Mouse (Mus musculus) embryo, embryonic 11.5 days (tissue): Measurements from ENCODE around the gene Rbpjl.

Experiments used
- DNase-seq: peaks from one replicate; pipeline ENCODE4 v3.0.0-alpha.2; 2012; ENCODE audit warnings: low read depth, low spot score

Rbpjl gene

GRCm38 (mm10) chr2:164429881-164430615, 27.1 kb downstream of the Rbpjl start:
- DNase-seq: no peak

- no peak for DNase-seq
Observed at GRCm38 (mm10) chr2:164430697-164431096, 27.8 kb downstream of the Rbpjl start.

GRCm38 (mm10) chr2:164431676-164432465, 28.9 kb downstream of the Rbpjl start:
- no peak for DNase-seq

GRCm38 (mm10) chr2:164432541-164433191, 29.7 kb downstream of the Rbpjl start:
- DNase-seq: no peak

- no peak for DNase-seq
Observed at GRCm38 (mm10) chr2:164433278-164433895, 30.4 kb downstream of the Rbpjl start.

- DNase-seq: no peak
Observed at GRCm38 (mm10) chr2:164434681-164435080, 31.7 kb downstream of the Rbpjl start.

GRCm38 (mm10) chr2:164435216-164436090, 32.5 kb downstream of the Rbpjl start:
- no peak for DNase-seq

GRCm38 (mm10) chr2:164436215-164436913, 33.4 kb downstream of the Rbpjl start:
- DNase-seq: no peak

GRCm38 (mm10) chr2:164436961-164437360, 34.0 kb downstream of the Rbpjl start:
- DNase-seq: no peak

GRCm38 (mm10) chr2:164437710-164438109, 34.8 kb downstream of the Rbpjl start:
- DNase-seq: no peak

GRCm38 (mm10) chr2:164438257-164438656, 35.3 kb downstream of the Rbpjl start:
- DNase-seq: no peak

- DNase-seq: no peak
Observed at GRCm38 (mm10) chr2:164439001-164439421, 36.1 kb downstream of the Rbpjl start.

- DNase-seq: no peak
Observed at GRCm38 (mm10) chr2:164440314-164440713, 37.4 kb downstream of the Rbpjl start.

- DNase-seq: no peak
Observed at GRCm38 (mm10) chr2:164441155-164441554, 38.2 kb downstream of the Rbpjl start.

GRCm38 (mm10) chr2:164441731-164442130, 38.8 kb downstream of the Rbpjl start:
- no peak for DNase-seq

- no peak for DNase-seq
Observed at GRCm38 (mm10) chr2:164442315-164443050, 39.5 kb downstream of the Rbpjl start.

GRCm38 (mm10) chr2:164443051-164443437, 40.1 kb downstream of the Rbpjl start:
- DNase-seq: peak; percentile 54

GRCm38 (mm10) chr2:164443460-164444000, 40.6 kb downstream of the Rbpjl start, which contains the start of gene Sdc4:
Sdc4 (minus strand) TSS chr2:164443887.
- DNase-seq: no peak

GRCm38 (mm10) chr2:164444701-164445100, 41.8 kb downstream of the Rbpjl start:
- no peak for DNase-seq
